Mouse (Mus musculus): ENCODE results near the gene Ifitm6.

Gene Ifitm6

GRCm38 (mm10) chr7:141041661-141042060 is 23.9 kb upstream of the Ifitm6 start:
- 30% methylated on average over 5 of the region's 5 CpGs for WGBS

- 57% methylated on average over 6 of the region's 9 CpGs for WGBS
Measured at GRCm38 (mm10) chr7:141040867-141041606, 23.3 kb upstream of the Ifitm6 start.

- WGBS = 96% methylated on average over 4 of the region's 4 CpGs
Measured at GRCm38 (mm10) chr7:141039386-141040107, 21.8 kb upstream of the Ifitm6 start.

DNA sequence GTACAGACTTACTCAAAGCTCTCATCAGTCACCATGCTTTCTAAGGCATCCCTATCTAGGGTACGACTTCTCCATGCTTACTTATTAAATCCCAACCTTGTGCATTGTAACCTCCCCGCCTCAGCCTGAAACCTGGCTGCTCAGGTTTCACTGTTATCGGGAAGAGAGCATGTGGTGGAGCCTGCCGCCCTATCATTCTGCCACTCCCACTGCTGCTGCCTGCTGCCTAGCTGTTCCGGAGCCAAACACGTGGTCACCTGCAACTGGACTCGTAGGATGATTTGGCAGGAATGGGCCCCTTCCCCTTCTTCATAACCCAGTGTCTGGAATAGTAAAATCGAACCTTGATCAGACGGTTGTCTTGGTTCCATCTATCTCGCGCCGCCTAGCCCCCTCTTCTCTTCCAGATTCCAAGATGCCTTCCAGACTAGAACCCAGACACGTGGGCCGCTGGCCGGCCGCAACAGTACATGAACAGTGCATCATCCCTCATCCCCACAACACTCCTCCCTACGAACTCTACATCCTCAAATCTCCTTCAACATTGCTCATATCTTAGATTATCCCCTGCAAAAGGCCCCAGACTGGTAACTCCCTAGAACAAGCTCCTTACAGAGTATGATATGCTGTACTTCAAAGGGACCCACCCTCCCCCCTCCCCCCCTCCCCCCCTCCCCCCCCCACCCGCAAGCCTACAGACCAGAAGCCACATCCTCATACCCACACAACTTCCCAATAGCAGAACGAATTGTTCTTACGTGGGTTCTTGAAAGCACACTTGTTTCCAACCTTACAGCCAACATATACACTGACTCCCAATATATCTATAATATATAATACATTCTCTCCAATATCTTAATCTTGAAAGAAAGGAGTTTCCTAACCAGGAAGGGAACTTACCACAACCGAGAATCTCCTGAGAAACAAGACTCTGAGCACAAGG is 20.6 kb upstream of the Ifitm6 start:
- 84% methylated on average over 20 of the region's 21 CpGs for WGBS

DNA sequence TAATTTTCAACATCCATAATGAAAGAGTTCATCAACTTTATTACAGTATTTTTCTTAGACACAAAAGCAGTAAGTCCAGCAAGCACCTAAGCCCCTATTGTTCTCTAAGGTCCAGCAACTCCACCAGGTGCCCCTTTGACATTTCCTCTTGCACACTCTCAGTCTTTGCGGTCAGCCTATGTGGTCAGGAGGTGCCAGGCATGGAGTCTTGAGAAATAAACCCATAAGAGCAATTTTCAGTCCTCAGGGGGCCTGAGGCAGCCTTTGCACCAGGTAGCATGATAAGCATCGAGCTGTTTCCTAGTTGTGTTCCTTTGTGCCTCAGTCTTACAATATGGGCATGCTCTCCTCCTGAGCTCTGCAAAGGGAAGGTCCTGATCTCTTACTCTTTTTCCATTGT is 18.9 kb upstream of the Ifitm6 start:
- WGBS = 80% methylated on average over 1 of the region's 2 CpGs

DNA sequence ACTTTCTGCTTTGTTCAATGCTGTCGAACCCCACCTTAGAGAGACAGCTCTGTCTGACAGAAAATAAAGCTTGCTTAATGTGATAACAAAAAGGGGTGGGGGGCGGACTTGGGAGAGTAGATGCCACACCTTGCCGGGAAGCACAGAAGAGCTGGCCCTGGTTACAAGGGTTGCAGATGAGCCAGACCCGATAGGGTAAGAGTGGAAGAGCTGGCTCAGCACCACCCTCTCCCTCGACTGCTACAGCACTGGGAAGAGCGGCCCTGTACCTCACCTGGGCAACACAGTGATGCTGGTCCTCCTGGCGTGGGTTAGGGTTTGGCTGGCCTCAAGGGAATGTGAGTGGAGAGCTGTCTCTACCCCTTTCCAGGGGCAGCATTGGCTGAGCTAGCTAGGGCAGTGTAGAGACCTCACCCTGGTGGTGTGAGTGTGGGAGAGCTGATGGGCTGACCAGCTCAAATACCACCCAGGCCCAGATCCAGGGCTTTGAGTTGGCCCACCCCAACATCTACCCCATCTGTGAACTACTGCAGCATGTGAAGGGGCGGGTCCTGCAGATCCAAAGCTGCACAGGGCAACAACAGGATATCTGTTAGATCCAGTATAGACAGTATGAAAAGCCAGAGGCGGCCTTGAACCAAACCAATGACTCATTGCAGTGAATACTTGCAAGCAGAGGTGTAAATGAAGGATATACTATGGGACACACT is 14.9 kb upstream of the Ifitm6 start:
- WGBS = 84% methylated on average over 9 of the region's 9 CpGs

DNA sequence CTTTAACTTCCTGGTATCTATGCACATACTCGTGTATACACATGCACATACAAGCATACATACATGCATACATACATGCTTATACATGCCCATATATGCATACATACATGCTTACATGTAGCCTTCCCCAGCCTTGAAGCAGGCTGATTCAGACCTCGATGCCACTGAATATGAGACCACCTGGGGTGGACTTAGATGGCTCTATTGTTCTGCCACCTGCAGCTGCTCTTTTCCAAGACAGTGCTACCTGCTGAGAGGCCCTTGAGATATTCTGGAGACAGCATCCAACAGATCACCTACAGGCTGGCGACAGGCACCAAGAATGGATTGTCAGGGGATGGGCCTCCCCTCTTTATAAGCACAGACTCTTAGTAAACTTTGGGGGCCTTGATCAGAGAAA is 12.7 kb upstream of the Ifitm6 start:
- WGBS = 71% methylated on average over 3 of the region's 3 CpGs

DNA sequence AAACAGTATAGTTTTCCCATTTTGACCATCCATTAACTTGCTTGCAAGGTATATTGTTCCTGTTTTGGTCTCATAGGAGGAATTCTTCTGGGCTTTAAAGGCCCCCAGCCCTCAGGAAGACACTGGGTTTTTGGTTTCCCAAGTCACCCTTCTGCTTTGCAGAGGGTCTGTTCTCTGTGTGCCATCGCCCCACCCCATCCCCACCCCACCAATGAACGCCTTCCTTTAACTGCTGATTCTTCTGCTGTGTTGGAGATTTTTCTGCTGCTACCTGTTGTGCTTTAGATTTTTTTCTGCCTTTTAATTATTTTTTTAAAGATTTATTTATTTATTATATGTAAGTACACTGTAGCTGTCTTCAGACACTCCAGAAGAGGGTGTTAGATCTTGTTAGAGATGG is 11.1 kb upstream of the Ifitm6 start, which contains the start of gene Gm17387:
Gm17387 (plus strand) TSS at position 301 of the 400 bp plus-strand sequence.
- WGBS = 98% methylated on average over 2 of the region's 2 CpGs

DNA sequence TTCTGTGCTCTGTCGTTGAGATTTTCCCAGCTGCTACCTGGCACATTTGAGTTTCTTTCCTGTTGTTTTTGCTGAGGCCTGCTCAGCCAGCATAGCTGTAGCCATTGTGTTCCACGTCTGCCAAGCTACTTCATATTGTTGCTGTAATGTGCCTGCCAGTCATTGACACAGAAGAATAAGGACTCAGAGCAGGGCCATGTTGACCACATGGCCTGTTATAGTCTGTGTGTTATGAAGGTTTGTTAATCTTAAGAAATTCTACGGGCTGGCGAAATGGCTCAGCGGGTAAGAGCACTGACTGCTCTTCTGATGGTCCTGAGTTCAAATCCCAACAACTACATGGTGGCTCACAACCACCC is 9.0 kb upstream of the Ifitm6 start:
- 54% methylated on average over 5 of the region's 5 CpGs for WGBS

DNA sequence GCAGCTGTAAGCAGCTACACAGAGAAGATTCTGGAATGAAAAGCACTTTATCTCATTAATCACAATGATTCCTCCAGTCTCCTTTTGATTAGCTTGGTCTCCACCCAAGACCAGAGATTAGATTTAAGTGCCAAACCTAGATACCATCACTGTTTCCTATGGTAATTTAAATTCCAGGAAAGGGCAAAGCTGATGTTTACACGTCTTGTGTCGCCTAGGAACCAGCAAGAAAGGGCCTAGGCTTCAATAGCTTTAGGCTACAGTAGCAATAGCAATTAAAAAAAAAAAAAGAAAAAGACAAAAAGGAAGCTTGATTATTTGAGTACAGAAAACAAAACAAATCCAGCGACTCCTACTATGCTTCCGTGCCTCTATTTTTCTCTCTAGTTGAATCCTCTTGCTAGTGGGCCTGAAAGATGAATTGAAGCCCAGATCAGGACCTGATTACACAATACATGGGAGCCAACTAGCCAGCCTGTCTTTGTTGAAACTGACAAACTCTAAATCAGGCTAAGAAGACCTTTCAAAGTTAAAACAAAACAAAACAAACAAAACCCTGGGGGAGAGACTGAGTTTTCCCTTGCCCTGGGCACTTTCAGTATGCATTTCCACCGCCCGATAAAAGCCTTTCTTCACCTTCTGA is 8.5 kb upstream of the Ifitm6 start:
- WGBS = 59% methylated on average over 6 of the region's 6 CpGs

DNA sequence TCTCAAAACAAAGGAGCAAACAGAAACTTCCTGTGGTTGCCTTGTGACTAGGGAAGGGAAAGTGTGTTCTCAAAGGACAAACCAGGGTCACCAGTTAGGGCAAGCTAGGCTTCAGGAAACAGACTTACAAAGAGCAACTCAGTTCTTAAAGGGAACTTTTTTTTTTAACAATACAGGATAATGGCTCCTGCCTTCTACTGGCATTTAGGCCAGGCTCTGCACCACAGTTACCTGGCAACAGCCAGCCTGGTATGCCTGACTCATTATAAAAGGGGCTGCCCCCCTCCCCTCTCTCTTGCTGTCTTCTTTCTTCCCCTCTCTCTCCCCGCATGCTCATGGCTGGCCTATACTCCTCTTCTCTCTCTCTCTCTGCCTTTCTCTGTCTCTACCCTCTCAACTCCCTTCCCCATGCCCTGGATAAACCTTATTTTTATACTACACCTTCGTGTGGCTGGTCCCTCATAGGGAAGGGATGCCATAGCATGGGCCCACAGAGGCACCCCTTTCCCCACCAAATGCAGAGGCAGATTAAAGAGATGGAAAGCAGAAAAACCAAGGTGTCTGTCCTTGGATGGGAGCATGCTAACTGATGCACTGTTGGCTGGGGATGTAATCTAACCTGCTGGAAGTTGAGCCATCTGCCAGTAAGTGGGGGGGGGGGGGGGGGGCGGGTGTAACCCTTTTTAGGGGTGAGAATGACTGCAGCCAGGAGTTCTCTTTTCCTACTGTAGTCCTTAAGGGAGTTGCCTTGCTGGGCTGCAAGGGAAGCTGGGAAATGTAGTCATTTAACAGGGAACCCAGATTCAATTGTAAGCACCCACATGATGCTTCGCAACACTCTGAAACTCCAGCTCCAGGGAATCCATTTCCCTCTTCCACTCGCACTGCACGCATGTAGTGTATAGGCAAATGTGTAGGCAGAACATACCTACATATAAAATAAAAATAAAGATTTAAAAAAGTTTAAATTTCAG is 7.4 kb upstream of the Ifitm6 start:
- WGBS = 46% methylated on average over 6 of the region's 6 CpGs

- WGBS = 83% methylated on average over 14 of the region's 14 CpGs
Measured at GRCm38 (mm10) chr7:141021489-141022449, 4.0 kb upstream of the Ifitm6 start.

GRCm38 (mm10) chr7:141019028-141019427 is 1.3 kb upstream of the Ifitm6 start:
- 95% methylated on average over 5 of the region's 5 CpGs for WGBS

DNA sequence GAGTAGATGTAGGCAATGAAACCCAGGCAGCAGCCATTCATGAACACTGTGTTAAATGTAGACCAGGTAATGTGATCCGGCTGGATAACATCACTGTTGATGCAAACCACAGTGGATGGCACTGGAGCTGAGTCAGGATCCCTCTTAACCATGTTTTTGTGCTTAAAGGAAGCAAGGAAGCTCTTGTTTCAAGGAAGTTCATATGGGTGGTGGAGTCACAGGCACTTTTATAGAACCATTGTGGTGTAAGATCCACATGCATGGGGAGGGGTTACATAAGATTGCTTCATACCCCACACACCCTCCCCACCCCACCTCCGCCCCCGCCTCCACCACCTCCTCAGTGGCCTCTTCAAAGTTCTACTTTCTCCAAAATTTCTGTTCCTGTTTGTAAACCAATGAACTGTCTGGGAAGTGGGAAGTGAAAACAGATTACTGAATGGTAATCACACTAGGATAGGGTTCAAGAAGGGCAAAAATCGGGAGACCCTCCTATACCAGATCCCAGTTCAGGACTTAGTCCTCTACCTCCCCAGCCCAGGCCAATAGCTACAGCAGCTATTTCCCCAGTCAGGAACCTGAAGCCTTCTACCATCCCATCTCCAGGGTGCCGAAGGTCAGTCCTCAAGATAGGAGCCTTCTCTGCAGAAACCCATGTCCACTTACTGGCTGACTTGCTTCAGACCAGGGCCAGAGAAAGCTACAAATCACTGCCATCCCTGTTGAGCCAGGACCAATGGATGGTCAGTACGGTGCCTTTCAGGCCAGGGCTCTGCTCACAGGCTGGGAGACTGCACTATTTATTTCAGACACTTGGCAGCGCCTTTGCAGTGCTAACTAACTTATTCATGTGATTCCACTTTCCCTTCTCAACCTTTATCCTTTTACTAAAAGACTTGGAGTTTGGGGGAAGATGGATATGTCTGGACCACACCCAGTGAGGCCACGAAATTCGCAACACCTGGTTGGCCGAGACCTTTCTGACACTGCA is 722 bp downstream of the Ifitm6 start:
- WGBS = 88% methylated on average over 10 of the region's 10 CpGs

- 99% methylated on average over 7 of the region's 7 CpGs for WGBS
Measured at GRCm38 (mm10) chr7:141011238-141011770, 6.4 kb downstream of the Ifitm6 start.

DNA sequence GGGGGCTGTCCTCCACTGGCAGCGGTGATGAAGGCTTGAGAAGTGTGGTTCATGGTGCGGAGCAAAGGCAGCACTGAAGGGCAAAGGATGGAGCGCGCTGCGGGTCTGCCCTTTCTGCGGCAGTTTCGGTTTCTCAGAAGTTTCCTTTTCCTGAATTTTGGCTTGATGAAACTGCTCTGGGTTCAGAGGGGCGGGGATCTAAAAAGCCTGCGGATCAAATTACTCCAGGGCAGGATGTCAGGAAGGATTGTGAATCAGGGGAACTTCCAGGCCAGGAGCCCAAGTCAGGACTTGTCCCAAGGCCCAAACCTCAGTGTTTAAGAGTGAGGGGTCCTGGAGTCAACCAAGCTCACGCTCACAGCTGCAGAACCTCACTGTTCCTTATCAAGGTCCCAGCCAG is 7.1 kb downstream of the Ifitm6 start, which contains the start of gene Ifitm3:
Ifitm3 (minus strand) TSS at position 178 of the 400 bp plus-strand sequence.
- 52% methylated on average over 10 of the region's 10 CpGs for WGBS

GRCm38 (mm10) chr7:141009665-141010064 is 8.1 kb downstream of the Ifitm6 start:
- 89% methylated on average over 9 of the region's 9 CpGs for WGBS
